Mouse (Mus musculus) R1 (cell line): Measurements from ENCODE around the gene Nudt5.

Experiments used
- DNase-seq: peaks from one replicate; pipeline ENCODE4 v3.0.0-alpha.2; 2018; ENCODE audit warnings: low read depth, low spot score

The Nudt5 gene

GRCm38 (mm10) chr2:5867681-5868080 lies 22.9 kb downstream of the Nudt5 start:
- DNase-seq, result no peak

GRCm38 (mm10) chr2:5869746-5870145 lies 24.9 kb downstream of the Nudt5 start:
- DNase-seq, result no peak

GRCm38 (mm10) chr2:5877446-5877845 lies 32.6 kb downstream of the Nudt5 start:
- peak; percentile 69 for DNase-seq

- no peak for DNase-seq
Measured at GRCm38 (mm10) chr2:5888865-5889264, 44.0 kb downstream of the Nudt5 start.

GRCm38 (mm10) chr2:5889412-5889811 lies 44.6 kb downstream of the Nudt5 start:
- DNase-seq, result no peak

GRCm38 (mm10) chr2:5894296-5894695 lies 49.5 kb downstream of the Nudt5 start:
- DNase-seq, result no peak

GRCm38 (mm10) chr2:5894843-5895570 lies 50.2 kb downstream of the Nudt5 start, which contains the start of gene Sec61a2:
Gene Sec61a2, minus strand, starts transcription at chr2:5895432.
- DNase-seq, result peak; percentile 95

GRCm38 (mm10) chr2:5900145-5900544 lies 55.3 kb downstream of the Nudt5 start:
- DNase-seq, result peak; percentile 75

- DNase-seq, result no peak
Measured at GRCm38 (mm10) chr2:5906092-5906491, 61.3 kb downstream of the Nudt5 start.

GRCm38 (mm10) chr2:5906625-5907024 lies 61.8 kb downstream of the Nudt5 start:
- DNase-seq, result peak; percentile 72

- no peak for DNase-seq
Measured at GRCm38 (mm10) chr2:5911282-5911965, 66.6 kb downstream of the Nudt5 start.
